Mouse (Mus musculus) kidney, postnatal 0 days (tissue): ENCODE measurements around the gene 2310079G19Rik. TPM values are rescaled to one million over a fixed set of nuclear protein-coding genes. Genes with fewer than 3 reads are reported as not detected.

Source experiments
- ATAC-seq: fragments of 200-750 bp; cut with Nextera tagmentation; replicated peaks from 2 replicates; pipeline ENCODE4 v1.8.0; 2017; ENCODE audit warnings: low read depth, moderate number of reproducible peaks, moderate TSS enrichment, moderate library complexity; ENCODE audit not compliant: low FRiP score
- DNase-seq: peaks from one replicate; pipeline ENCODE4 v3.0.0-alpha.2; 2016; ENCODE audit warnings: low spot score
- H3K27ac ChIP-seq: fragments of 300-500 bp; sonication (generic); 2 replicates; pipeline ENCODE4 v1.5.1; 2014; ENCODE audit warnings: mild to moderate bottlenecking
- H3K27me3 ChIP-seq: fragments of 300-500 bp; sonication (generic); 2 replicates; pipeline ENCODE4 v1.6.1; 2014; ENCODE audit warnings: low read length, mixed read lengths; ENCODE audit not compliant: insufficient read depth
- H3K36me3 ChIP-seq: fragments of 300-500 bp; sonication (generic); 2 replicates; pipeline ENCODE4 v1.6.1; 2014; ENCODE audit warnings: low read length, mixed read lengths; ENCODE audit not compliant: insufficient read depth
- H3K4me1 ChIP-seq: fragments of 300-500 bp; sonication (generic); replicated peaks from 2 replicates; pipeline ENCODE4 v1.6.1; 2014; ENCODE audit warnings: antibody characterized with exemption, low read length, mixed read lengths; ENCODE audit not compliant: insufficient read depth
- H3K4me2 ChIP-seq: fragments of 300-500 bp; sonication (generic); 2 replicates; pipeline ENCODE4 v1.6.1; 2014; ENCODE audit warnings: mild to moderate bottlenecking, low read length, moderate library complexity, mixed read lengths
- H3K4me3 ChIP-seq: fragments of 300-500 bp; sonication (generic); replicated peaks from 2 replicates; pipeline ENCODE4 v1.5.1; 2014; ENCODE audit warnings: low read depth, low read length
- H3K9ac ChIP-seq: fragments of 300-500 bp; sonication (generic); 2 replicates; pipeline ENCODE4 v1.6.1; 2014; ENCODE audit warnings: low read depth, low read length
- H3K9me3 ChIP-seq: fragments of 300-500 bp; sonication (generic); replicated peaks from 2 replicates; pipeline ENCODE4 v1.6.1; 2016; ENCODE audit warnings: low read length, inconsistent platforms, mixed read lengths
- CTCF ChIP-seq: IDR thresholded peaks from 2 replicates; pipeline ENCODE4 v1.5.1; 2016; ENCODE audit warnings: antibody characterized with exemption, low read depth, mild to moderate bottlenecking, moderate library complexity
- WGBS: fragments of 180-500 bp; shearing (Covaris S2); extraction: QIAGEN DNeasy Blood & Tissue Kit; methylation state at CpG from one replicate; pipeline ENCODE4 v1.1.7; 2014; 5-methylcytosine and 5-hydroxymethylcytosine counted together
- polyA plus RNA-seq: library from polyadenylated mRNA; unstranded; fragments of >200 nt; fragmentation: Nextera tagmentation; extraction: Ambion mirVana; gene quantifications from 2 replicates; pipeline ENCODE4 v1.2.1, GENCODE M21; 2015

2310079G19Rik gene
- polyA plus RNA-seq, 1 experiment from 2014 or later = not detected

DNA sequence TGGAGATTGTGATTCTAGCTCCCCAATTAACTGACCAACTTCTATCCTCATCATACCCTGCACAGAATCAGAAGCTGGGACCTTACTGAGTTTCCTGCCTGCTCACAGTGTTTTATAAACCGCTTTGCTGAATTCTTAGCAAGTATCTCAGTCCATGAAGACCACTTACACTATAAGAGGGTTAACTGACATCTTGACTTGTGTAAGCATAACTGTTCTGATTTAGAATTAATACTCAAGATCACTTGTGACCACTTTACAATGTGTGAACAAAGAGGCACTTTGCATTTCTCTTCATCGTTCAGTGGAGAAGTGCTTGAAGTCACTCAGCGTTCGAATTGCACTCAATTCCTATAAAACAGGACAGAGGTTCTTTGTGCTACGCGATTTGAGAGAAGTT, 22.9 kb downstream of the 2310079G19Rik start:
- Histone ChIP-seq H3K4me1 (no peaks in the 10 kb centered on the region), H3K4me3 (no peak overlapping the region), H3K27ac (no peak overlapping the region), H3K9me3 (no peaks in the 10 kb centered on the region), H3K9ac (no peak overlapping the region), H3K36me3 (no peaks in the 10 kb centered on the region), H3K4me2 (no peak overlapping the region), H3K27me3 (no peaks in the 10 kb centered on the region)
- DNase-seq (no peak), ATAC-seq (no peak)
- TF ChIP-seq CTCF = no peak
- 84% methylated on average over 6 of the region's 6 CpGs for WGBS

DNA sequence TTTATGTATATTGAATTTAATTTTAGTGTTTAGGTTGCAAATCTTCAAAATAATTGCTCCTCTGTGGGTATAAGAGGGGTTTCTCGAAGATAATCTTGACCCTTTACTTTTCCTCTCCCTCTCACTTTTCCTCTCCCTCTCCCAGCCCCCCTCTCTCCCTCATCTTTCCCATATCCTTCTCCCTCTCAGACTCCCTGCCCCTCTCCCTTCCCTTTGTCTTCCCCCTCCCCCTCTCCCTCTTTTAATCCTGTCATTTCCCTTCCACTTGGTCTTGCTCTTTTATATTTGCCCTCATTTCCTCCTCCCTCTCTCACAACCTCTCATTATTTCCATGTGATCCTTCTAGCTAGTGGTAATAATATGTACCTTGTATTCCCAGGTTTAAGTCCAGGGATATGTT, 25.0 kb downstream of the 2310079G19Rik start:
- no peak overlapping the region for H3K27ac ChIP-seq
- no peak overlapping the region for H3K4me2 ChIP-seq
- H3K27me3 ChIP-seq = no peaks in the 10 kb centered on the region
- no peaks in the 10 kb centered on the region for H3K9me3 ChIP-seq
- 86% methylated on average over 1 of the region's 1 CpGs for WGBS
- no peak for TF ChIP-seq CTCF
- ATAC-seq (no peak), DNase-seq (no peak)
- H3K4me3 ChIP-seq = no peak overlapping the region
- no peaks in the 10 kb centered on the region for H3K4me1 ChIP-seq
- no peaks in the 10 kb centered on the region for H3K36me3 ChIP-seq
- H3K9ac ChIP-seq = no peak overlapping the region

GRCm38 (mm10) chr16:88600303-88600702, 27.2 kb downstream of the 2310079G19Rik start:
- no peak overlapping the region for H3K9ac ChIP-seq
- DNase-seq = no peak
- H3K27me3 ChIP-seq = no peaks in the 10 kb centered on the region
- no peak for TF ChIP-seq CTCF
- ATAC-seq = no peak
- peak overlapping the region; percentile 34; the same call in 1 of the 2 replicates for H3K4me2 ChIP-seq
- H3K4me1 ChIP-seq = no peaks in the 10 kb centered on the region
- no peaks in the 10 kb centered on the region for H3K9me3 ChIP-seq
- H3K27ac ChIP-seq = no peak overlapping the region
- no peaks in the 10 kb centered on the region for H3K36me3 ChIP-seq
- WGBS = 36% methylated on average over 8 of the region's 8 CpGs
- H3K4me3 ChIP-seq = no peak overlapping the region

- no peak overlapping the region for H3K27ac ChIP-seq
- no peak overlapping the region for H3K4me3 ChIP-seq
- 4% methylated on average over 16 of the region's 16 CpGs for WGBS
- no peaks in the 10 kb centered on the region for H3K4me1 ChIP-seq
- no peak overlapping the region for H3K9ac ChIP-seq
- H3K36me3 ChIP-seq = no peaks in the 10 kb centered on the region
- DNase-seq (peak; percentile 29), ATAC-seq (no peak)
- no peaks in the 10 kb centered on the region for H3K9me3 ChIP-seq
- TF ChIP-seq CTCF = no peak
- no peaks in the 10 kb centered on the region for H3K27me3 ChIP-seq
- peak overlapping the region; percentile 34 for H3K4me2 ChIP-seq
These were observed 27.8 kb downstream of the 2310079G19Rik start for GRCm38 (mm10) chr16:88599504-88600237.

- no peaks in the 10 kb centered on the region for H3K36me3 ChIP-seq
- no peak for ATAC-seq
- DNase-seq = no peak
- no peaks in the 10 kb centered on the region for H3K4me1 ChIP-seq
- no peaks in the 10 kb centered on the region for H3K27me3 ChIP-seq
- H3K4me2 ChIP-seq = no peak overlapping the region
- H3K9ac ChIP-seq = no peak overlapping the region
- no peak overlapping the region for H3K4me3 ChIP-seq
- no peak overlapping the region for H3K27ac ChIP-seq
- no peaks in the 10 kb centered on the region for H3K9me3 ChIP-seq
- TF ChIP-seq CTCF = peak; percentile 77
These were observed 34.7 kb downstream of the 2310079G19Rik start for GRCm38 (mm10) chr16:88592758-88593157.

GRCm38 (mm10) chr16:88583338-88583737, 44.1 kb downstream of the 2310079G19Rik start:
- Histone ChIP-seq H3K27me3 (no peaks in the 10 kb centered on the region), H3K4me2 (no peak overlapping the region), H3K9me3 (no peaks in the 10 kb centered on the region), H3K36me3 (no peaks in the 10 kb centered on the region), H3K4me1 (no peaks in the 10 kb centered on the region), H3K27ac (no peak overlapping the region), H3K9ac (no peak overlapping the region), H3K4me3 (no peak overlapping the region)
- DNase-seq = no peak
- ATAC-seq = no peak
- 85% methylated on average over 9 of the region's 9 CpGs for WGBS
- no peak for TF ChIP-seq CTCF

Other genes starting within 250 kb of the 2310079G19Rik start
- gene Cldn17, start 120.7 kb downstream of the 2310079G19Rik start, polyA plus RNA-seq = 0.20 TPM in 1 of 2 replicates, not detected in the other
- 210 and 219 TPM in 2 replicates for gene Cldn8, start 64.5 kb downstream of the 2310079G19Rik start, polyA plus RNA-seq
- gene Krtap24-1, start 15.4 kb downstream of the 2310079G19Rik start, polyA plus RNA-seq = not detected in 2 replicates
- gene Krtap26-1, start 20.1 kb upstream of the 2310079G19Rik start, polyA plus RNA-seq = not detected in 2 replicates
- gene Krtap27-1, start 44.0 kb upstream of the 2310079G19Rik start, polyA plus RNA-seq = not detected in 2 replicates
- not detected in 2 replicates for gene 2310061N02Rik, start 80.3 kb upstream of the 2310079G19Rik start, polyA plus RNA-seq
- not detected in 2 replicates for gene Krtap13-1, start 101.2 kb upstream of the 2310079G19Rik start, polyA plus RNA-seq
- not detected in 2 replicates for gene Krtap13, start 124.0 kb upstream of the 2310079G19Rik start, polyA plus RNA-seq
- gene 2310034C09Rik, start 131.2 kb upstream of the 2310079G19Rik start, polyA plus RNA-seq = not detected in 2 replicates
- not detected in 2 replicates for gene 2310057N15Rik, start 146.5 kb upstream of the 2310079G19Rik start, polyA plus RNA-seq
- gene Gm5965, start 150.2 kb upstream of the 2310079G19Rik start, polyA plus RNA-seq = not detected in 2 replicates
- gene Gm20741, start 184.6 kb upstream of the 2310079G19Rik start, polyA plus RNA-seq = not detected in 2 replicates
- gene Krtap15, start 192.5 kb upstream of the 2310079G19Rik start, polyA plus RNA-seq = not detected in 2 replicates
- gene Krtap14, start 198.5 kb upstream of the 2310079G19Rik start, polyA plus RNA-seq = not detected in 2 replicates
- gene Krtap19-1, start 241.7 kb upstream of the 2310079G19Rik start, polyA plus RNA-seq = not detected in 2 replicates
- not detected in 2 replicates for gene Krtap19-2, start 246.6 kb upstream of the 2310079G19Rik start, polyA plus RNA-seq